Mouse (Mus musculus) megakaryocyte, adult 5-6 weeks (primary cell): ENCODE results near the gene Rapgef3. TPM values are rescaled to one million over a fixed set of nuclear protein-coding genes. Genes with fewer than 3 reads are reported as not detected.

Experiments used
- ATAC-seq: 2 replicates; pipeline ENCODE4 v1.8.0; 2016; ENCODE audit warnings: mild to moderate bottlenecking, inconsistent platforms; ENCODE audit not compliant: poor library complexity, severe bottlenecking
- total RNA-seq, 2 experiments: library from RNA; stranded (forward) in 1 of 2; stranded (reverse) in 1 of 2; fragments of 153-499, 151-499 nt in 1 of 2; fragments of 221-1000, 200-1000 nt in 1 of 2; gene quantifications; 2 replicates each; pipeline versions ENCODE4 v1.2.3 to v1.2.4; 2015 to 2017

Rapgef3 gene
- total RNA-seq, 2 experiments from 2014 or later, result 0.02 to 1.4 TPM

- peak; percentile 74 for ATAC-seq
Measured at GRCm38 (mm10) chr15:97776514-97776913, 8.7 kb upstream of the Rapgef3 start.

DNA sequence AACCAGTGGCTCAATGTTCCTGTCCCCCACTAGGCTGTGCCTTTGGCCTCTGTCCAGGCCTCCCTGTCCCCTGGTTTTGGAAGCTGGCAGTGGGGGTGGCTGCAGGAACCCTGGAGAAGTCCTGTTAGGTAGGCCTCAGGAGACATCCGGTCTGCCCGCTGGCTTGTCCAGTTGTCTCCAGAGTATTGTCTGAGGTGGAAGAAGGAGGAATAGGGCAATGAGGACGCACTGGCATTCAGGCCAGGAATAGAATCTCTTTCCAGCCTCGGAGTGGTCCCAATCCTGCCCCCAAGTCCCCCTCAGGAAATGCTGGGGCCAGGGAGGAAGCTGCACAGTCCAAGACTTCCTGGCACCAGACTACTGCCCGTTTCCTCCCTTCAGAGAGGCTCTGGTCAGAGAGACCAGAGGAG is 6.2 kb upstream of the Rapgef3 start:
- ATAC-seq, result no peak; the same call in 1 of the 2 replicates

DNA sequence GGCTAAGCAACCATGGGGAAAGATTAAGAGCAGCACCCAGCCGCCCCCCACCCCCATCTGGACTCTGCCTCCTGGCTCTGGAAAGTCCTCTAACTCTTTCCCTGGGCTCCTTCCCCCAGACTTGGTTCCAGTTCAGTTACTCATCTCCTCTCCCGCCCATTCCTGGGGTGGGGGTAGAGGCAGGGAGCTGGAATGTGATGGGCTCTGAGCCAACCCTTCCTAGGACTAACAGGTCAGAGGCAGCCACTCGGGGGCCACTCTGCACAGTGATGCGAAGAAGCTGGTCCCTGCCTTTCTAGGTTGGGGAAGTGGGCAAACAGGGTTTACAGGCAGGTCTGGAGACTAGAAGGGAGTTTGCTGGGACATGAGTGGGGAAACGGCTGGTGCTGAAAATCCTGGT is 5.3 kb upstream of the Rapgef3 start:
- no peak for ATAC-seq

- ATAC-seq, result no peak
Measured at GRCm38 (mm10) chr15:97770280-97770679, 2.5 kb upstream of the Rapgef3 start.

DNA sequence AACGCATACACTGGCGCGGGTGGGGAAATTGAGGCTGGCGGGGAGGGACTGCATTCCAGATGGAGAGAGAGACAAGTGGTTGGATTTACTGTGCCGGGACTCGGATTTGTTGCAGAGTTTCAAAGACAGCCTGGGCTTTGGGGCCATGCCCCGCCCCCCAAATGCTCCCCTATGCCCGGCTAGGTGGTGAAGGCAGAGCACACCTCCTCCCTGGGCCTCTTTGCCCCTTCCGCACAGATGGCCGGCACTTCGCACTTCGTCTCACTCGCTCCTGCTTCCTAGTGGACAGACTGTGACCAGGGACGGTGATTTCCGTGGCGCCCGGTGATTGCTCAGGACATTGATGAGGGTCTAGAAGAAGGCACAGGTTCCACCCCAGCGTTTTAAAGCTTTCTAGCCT is 420 bp upstream of the Rapgef3 start:
- ATAC-seq, result peak; percentile 61

- ATAC-seq, result no peak
Measured at GRCm38 (mm10) chr15:97766594-97767279, 1.0 kb downstream of the Rapgef3 start.

DNA sequence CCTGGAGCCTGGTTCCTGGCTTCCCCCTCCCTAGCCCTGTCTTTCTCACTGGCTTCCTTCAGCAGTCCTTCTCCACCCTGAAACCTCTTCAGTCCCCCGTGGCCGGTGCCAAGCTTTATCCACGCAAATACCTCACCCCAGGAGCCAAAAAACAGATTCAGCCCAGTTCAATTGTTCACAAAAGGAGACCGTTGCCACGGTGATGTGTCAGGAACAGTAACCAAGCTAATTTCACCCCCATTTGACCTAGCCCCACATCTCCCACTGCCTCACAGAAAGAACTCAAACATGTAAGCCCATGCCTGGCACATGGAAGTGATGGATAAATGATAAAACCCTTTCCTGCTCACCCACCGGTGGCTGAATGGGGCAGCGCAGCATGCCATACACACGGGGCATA is 1.6 kb downstream of the Rapgef3 start:
- no peak for ATAC-seq

DNA sequence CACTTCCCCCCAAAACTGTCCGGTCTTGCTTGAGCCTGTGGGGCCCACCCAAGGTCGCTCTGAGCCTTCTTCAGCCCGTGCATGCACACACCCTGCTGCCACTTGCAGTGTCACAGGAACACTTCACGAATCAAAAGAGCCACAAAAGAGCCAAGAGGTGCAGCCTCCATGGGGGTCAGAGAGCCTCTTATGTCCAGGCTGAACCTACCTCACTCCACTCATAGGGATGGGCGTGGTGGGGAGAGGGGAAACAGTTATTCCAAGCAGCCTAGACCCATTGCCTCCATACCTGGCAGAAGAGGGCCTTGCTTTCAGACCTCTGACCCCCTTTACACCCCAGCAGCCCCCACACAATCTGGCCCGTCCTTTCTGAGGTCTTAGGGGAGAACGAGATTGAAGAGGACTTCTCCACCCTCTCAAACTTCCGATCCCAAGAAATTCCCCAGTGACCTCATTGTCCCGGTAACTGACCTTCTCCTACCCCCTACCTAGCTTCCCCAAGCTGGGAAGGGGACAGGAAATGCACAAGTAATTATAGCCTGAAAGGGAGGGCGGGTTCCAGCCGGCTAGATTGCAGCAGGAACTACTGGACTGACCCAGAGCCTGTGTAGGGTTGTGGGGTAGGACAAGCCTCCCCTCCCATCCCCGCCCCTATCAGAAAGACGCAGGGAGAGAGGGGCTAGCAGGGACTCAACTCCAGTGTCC is 2.5 kb downstream of the Rapgef3 start:
- ATAC-seq, result no peak

DNA sequence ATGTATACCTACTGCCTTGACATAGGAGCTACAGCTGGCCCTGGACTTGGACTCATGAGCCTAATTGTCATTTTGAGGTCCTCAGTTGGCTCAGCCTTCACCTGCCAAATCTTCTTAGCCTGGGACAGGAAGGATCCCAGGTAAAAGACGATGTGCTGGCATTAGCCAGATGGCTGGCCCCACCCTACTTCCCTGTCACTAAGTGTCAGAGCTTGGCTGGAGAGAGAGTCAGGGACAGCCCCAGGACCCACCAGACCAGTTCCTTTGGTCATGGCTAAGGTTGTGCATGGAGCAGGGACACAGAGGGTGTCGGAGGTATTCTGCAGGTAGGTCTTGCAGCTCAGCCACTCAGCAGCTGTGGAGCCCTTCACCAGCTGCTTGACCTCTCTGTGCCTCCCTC is 3.2 kb downstream of the Rapgef3 start:
- no peak for ATAC-seq

- ATAC-seq, result no peak
Measured at GRCm38 (mm10) chr15:97763256-97764049, 4.3 kb downstream of the Rapgef3 start.

- no peak for ATAC-seq
Measured at GRCm38 (mm10) chr15:97762733-97763132, 5.0 kb downstream of the Rapgef3 start.

DNA sequence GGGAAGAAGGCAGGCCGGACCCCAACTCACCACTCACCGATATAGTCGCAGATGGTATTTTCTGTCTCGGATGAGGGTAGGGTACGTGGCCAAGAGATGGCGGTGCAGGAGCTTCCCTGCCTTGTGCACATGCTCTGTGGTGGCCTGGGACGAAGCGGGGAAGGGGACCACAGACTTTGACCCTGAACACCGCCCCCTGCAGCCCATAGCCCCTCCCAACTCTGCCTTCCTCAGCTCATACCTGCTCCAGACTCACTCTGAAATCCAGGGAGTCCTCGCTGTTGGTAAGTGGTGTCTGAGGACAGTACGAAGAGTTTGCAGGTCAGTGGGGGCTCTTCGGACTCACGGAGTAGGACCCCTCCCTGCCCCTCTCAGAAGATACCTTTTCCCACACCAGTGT is 6.3 kb downstream of the Rapgef3 start:
- no peak for ATAC-seq

- no peak for ATAC-seq
Measured at GRCm38 (mm10) chr15:97760952-97761351, 6.8 kb downstream of the Rapgef3 start.

GRCm38 (mm10) chr15:97760006-97760405 is 7.8 kb downstream of the Rapgef3 start:
- no peak for ATAC-seq

- ATAC-seq, result no peak
Measured at GRCm38 (mm10) chr15:97755361-97755760, 12.4 kb downstream of the Rapgef3 start.

DNA sequence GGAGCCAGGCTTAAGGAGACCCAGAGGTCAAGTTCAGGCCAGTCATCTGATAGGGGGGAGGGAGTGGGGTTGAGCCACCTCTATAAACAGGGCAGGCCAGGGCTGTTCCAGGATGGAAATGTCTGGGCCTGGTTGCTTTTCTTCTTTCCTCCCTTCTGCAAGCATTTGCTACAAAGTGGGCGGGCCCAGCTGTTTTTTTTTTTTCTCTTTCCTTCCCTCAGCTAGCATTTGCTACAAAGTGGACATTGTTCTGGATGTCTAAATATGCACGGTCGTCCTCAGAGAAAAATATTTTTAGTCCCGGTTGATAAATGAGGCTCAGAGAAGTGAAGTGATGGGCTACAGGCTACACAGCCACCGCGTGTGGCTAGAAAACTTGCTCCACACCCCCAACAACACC is 13.3 kb downstream of the Rapgef3 start:
- no peak for ATAC-seq

GRCm38 (mm10) chr15:97752491-97752890 is 15.3 kb downstream of the Rapgef3 start:
- no peak for ATAC-seq

DNA sequence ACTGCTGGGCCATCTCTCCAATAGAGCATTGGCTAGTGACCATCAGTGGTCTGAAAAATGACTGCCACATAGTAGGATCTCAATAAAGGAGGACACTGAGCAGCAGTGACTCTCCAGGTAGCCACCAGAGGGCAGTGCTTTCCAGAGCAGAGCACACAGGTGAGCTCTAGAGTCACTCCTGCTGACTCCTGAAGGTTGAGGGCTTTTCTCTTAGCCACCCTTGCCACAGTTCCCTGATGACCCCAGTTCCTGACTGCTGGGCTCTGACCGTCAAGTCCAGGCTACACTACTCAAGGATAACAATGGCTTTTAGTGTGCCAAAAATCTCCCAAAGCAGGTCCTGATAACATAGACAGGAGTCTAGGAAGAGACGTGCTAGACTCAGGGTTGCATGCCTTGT is 16.1 kb downstream of the Rapgef3 start:
- ATAC-seq, result peak; percentile 36

- ATAC-seq, result peak; percentile 78
Measured at GRCm38 (mm10) chr15:97750697-97751096, 17.1 kb downstream of the Rapgef3 start.

DNA sequence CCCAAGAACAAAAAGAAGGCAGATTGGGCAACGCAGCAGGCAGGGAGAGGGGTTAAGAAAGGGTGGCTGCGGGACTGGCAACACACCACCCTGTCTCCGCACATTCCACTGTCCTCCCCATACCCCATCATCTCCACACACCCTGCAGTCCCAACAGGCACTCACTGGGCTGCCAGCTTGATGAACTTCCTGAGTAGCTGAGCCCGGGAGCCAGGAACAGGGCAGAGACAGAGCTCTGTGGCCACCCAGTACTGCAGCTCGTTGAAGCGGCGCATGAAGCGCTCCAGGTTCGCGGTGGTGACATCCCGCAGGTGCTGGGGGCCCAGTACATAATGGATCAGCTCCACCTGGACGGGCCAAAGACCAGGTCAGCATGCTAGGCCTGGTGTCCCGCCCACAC is 17.9 kb downstream of the Rapgef3 start:
- peak; percentile 7; the same call in 1 of the 2 replicates for ATAC-seq

DNA sequence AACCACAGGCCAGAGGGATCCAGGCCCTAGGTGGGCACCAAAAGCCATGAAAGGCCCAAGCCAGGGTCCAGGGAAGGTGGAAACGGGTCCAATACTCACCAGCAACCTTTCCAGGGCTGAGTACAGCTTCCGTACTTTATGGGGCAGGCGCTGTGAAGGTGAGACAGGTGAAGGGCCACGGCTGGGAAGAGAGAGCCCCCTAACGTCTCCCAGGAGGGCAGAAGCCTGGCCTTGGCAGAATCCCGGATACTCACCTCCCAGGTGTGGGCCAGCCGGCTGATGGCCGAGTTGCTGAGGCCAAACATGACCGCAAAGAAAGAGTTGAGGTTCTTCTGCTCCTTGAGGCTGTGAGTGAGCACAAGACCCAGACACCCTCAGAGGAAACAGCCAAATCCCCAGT is 18.4 kb downstream of the Rapgef3 start:
- no peak for ATAC-seq

- no peak for ATAC-seq
Measured at GRCm38 (mm10) chr15:97748964-97749363, 18.8 kb downstream of the Rapgef3 start.
